Mouse (Mus musculus) layer of hippocampus, postnatal 10 days (tissue): ENCODE results near the gene Opn1sw. TPM values are rescaled to one million over a fixed set of nuclear protein-coding genes. Genes with fewer than 3 reads are reported as not detected.
"Not testable (repeated sequence)": the region's sequence is repeated elsewhere in the genome, so short reads cannot be mapped to it uniquely, and the experiment has no call there.

Experiments
- DNase-seq, 2 experiments: peaks; one replicate each; pipeline ENCODE4 v3.0.0; 2021; ENCODE audit warnings: low spot score in 2 of 2
- total RNA-seq, 2 experiments: library from RNA; stranded (reverse); gene quantifications; 2 replicates each; pipeline ENCODE4 v1.2.3; 2021

The Opn1sw gene
- total RNA-seq, 2 experiments from 2014 or later: 0.54 to 1.1 TPM

DNA sequence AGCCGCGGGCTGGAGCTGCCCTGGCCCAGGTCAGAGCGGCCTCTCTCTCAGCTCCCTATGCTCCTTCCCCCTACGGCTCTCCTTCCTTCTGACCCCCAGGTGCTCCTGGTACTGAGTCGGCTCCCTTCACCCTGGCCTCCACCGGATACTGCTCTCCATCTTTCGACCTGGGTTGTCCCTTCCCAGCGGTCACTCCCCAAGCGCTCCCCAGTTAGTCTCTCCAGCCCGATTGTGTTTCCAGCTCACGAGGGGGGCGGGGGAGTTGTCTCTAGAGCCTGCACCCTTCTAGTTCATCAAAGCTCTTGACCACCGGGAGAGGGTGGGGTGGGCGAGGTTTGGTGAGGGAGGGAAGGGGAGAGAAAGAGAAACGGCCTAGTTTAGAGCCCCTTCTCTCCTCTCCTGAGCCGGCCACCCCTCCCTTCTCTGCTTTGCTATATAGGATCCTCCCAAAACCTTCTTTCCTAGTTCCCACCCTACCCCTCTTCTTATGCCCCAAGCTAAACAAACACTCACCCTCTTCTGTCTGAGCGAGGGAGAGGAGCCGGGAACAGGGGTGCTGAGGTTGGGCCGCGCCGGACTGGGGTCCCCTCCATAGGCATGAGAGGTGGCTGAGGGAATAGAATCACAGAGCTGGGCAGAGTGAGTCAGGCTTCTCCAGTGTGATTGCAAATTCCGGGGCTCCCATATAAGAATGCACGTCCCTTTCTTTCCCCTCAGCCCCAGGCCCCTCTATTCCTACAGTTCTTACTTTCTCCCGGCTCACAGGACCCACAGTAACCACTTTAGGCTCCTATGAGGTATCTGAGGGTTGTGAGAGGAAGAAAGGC lies 8.7 kb upstream of the Opn1sw start:
- DNase-seq: peak; percentile 29 to 38

DNA sequence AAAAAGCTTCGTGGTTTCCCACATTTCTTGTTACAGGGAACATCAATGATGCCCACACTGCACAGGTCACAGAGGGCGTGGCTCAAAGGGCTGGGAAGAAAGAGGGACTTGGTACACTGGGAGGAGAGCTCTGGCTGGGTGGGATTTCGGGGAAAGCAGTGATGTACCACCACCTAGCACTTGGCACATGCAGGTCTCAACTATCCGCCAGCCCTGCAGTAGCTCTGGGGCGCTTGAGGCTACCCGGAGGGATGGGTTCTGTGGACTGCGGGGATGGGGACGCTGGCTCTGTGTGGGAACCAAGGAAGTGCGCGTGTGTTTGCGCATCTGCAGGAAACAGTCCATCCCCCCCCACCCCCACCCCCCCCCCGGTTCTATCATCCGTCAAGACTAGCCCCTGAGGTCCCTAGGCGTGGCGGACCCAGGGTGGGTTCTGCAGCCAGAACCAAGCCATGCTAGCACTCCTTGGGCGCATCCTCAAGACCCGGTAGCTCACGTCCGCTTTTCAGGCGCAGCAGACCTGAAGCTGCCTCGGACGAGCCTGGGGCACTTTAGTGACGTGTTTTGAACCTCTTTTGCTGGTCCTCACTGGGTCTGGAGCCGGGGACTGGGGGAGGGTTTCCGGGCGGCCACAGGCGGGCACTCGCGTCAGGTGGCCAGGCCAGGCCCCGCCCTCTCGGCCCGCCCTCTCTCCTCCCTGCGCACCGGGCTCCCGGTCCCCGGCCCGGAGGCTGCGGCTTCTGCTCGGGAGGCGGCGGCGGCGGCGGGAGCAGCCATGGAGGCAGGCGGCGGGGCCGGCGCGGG lies 7.8 kb upstream of the Opn1sw start, which contains the start of gene Ccdc136:
Ccdc136 (plus strand) TSS at position 400 of the 804 bp plus-strand sequence.
- DNase-seq: peak; percentile 62 to 81

DNA sequence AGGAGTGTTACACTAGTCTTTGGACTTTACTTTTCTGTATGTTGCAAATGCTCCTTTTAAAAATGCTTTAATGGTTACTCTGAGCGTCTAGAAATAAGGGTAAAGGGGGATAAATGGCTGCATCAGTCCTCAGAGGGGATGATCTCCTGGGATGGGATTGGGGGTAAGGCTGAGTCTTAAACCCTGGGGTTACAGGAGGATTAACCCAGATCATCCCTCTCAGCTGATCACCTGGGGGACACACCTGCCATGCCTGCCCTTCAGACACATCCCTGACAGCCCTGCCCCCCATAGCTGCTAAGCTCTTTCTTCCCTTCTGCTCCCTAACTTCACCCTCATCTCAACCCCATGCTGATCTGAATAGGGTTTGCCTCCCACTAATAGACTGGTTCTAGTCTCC lies 6.0 kb upstream of the Opn1sw start:
- no peak for DNase-seq

DNA sequence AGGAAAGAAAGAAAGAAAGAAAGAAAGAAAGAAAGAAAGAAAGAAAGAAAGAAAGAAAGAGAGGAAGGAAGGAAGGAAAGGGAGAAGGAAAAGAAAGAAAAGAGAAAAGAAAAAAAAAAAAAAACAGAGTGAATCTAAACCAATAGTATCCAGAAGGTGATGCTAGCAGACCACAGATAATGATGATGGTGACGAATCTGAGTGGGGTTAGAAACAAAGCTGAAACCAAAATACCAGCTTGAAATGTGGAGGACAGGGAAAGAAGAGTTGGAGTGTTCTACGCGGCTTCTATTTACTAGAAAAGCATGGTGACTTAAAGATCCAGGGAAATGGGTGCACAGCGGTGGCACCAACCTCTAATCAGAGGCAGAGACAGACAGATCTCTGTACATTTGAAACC lies 3.5 kb upstream of the Opn1sw start:
- no peak for DNase-seq

DNA sequence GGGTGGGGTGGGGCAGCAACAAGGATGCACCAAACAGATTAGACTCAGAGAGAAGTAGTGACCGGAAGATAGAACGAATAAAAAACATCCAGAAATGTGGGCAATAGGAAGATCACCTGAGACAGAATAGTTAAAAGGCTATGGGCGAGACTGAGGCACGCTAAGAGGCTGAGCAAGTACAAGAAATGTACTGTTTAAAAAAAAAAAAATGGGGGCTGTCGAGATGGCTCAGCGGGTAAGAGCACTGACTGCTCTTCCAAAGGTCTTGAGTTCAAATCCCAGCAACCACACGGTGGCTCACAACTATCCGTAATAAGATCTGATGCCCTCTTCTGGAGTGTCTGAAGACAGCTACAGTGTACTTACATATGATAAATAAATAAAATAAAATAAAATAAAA lies 3.0 kb upstream of the Opn1sw start:
- DNase-seq: not testable (repeated sequence)

DNA sequence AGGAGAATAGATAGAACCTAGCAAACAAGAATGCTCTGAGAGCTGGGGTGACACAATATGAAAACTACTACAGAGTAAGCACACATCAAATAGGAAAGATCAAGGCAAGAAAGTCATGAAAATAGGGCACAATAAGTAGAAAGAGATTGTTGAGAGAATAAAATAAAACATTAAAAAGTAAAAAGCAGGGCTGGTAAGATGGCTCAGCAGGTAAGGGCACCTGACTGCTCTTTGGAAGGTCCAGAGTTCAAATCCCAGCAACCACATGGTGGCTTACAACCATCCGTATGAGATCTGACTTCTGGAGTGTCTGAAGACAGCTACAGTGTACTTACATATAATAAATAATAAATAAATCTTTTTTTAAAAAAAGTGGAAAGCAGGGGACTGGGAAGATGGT lies 2.2 kb upstream of the Opn1sw start:
- DNase-seq: not testable (repeated sequence)

DNA sequence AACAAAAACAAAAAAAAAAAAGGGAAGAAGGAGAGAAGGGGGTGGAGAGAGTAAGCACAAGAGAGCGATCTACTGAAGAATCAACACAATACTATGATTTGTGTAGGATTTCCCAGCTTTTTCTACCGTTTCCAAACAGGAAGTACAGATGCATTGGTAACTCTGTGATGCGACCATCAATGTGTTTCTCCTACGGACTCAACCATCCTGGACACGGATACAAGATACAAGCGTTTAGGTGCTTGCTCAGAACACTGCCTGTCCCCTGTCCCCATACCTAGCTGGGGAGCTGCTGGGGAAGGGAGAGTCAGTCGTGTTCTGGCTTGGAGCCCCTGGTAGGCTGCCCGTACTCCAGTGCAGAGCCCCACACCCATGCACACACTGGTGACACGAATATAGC lies 1.2 kb upstream of the Opn1sw start:
- DNase-seq: no peak

- peak; percentile 81 to 88 for DNase-seq
Observed at GRCm38 (mm10) chr6:29388606-29389080, 375 bp upstream of the Opn1sw start.

DNA sequence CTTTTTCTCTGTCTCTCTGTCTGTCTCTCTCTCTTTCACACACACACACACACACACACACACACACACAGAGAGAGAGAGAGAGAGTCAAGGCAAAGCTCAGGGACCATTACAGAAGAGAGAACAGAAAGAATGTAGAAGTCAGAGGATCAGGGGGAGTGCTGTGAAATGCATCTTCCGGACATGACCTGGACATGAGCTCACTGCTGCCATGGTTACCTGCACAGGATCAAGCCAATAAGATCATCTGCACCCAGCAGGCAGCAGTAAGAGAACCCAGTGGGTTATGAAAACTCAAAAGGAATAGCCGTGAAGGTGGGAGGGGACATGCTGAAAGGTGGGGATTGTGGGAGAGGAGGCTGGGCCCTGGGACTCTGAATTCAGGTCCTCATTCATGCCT lies 5.8 kb downstream of the Opn1sw start:
- DNase-seq: no peak

- no peak for DNase-seq
Observed at GRCm38 (mm10) chr6:29379954-29380353, 8.3 kb downstream of the Opn1sw start.

DNA sequence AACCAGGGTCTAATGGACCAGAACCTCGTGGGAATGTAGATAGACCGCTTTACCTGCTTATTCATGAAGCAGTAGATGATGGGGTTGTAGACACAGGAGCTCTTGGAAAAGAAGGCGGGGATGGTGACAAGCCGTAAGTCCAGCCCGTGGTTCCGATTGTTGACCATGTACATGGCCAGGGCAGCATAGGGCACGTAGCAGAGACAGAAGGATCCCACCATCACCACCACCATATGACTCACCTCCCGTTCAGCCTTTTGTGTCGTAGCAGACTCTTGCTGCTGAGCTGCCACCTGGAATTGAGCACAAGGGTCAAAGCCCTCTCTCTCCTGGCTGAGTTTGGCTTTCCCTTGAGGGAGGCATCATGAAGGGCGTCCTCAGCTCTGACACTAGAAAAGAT lies 9.6 kb downstream of the Opn1sw start:
- no peak for DNase-seq

- no peak for DNase-seq
Observed at GRCm38 (mm10) chr6:29377386-29377785, 10.9 kb downstream of the Opn1sw start.

DNA sequence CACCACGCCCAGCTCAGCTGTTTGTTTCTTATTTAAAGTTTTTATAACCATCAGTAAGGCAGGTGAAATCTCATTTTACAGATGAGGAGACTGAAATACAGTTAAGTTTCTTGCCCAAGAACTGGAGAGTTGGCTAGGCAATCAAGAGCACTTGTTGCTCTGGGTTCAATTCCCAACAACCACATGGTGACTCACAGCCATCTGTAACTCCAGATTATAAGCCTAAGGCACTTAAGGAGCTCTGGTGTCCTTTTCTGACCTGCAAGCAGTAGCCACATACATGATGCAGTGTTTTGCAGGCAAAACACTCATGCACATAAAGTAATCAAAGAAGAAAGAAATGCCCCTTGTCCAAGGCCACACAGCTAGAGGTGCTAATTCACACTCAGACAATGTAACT lies 23.0 kb downstream of the Opn1sw start:
- DNase-seq: no peak

DNA sequence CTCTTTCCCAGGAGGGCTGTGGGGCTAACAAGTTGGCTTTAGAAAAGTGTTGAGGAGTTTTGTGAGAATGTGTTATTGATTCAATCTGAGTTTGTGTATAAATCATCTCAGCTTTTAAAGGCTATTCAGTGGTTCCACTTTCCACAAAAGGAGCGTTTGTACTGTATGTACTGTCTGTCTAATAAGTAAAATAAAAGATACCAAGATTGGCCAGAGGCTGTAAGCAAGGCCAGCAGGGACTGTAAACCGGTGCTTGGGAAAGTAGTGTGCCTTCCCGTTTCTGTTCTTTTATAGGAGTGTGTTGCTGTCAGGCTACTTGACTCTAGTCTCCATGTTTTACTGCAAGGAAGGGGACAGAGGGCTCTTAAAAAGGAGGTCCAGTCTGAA lies 25.1 kb downstream of the Opn1sw start:
- DNase-seq: no peak

DNA sequence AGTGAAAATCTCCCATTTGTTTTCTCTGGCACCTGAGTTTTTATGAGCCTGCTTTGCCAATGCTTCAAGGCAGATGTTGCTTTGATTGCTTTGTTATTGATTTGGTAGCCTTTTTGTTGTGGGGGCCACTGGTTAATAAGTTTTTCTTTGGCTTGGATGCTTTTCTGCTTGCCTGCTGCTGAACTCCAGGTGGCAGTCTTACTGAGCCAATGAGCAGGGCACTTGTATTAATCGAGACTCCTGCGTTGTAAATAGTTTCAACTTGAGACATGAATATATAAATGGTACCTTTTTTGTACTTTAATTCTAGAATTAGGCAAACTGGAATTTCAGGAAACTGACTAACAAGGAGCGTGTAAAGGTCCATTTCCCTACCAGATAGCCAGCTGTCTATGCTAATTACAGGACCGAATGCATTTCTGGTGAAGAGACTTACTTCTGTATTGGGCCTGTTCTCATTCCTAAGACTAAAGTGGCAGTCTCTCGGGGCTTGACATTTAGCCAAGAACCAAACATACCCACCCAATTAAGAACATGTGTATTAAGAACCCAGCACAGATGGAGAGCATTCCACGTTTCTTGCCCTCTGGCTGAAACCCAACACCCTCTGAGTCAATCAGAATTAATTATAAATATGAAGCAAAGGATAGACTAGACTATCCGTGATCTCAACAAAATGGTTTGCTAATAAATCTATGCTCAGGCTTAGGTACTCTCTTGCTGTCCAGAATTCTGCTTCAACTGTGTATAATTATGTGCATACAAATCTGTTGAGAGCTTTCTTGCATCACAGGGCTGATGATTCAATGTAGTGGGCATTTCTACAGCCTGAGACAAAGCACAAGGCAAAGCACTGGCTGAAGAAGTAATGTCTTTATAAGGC lies 25.8 kb downstream of the Opn1sw start:
- peak; percentile 25 to 32 for DNase-seq

GRCm38 (mm10) chr6:29360211-29360610 lies 28.1 kb downstream of the Opn1sw start:
- no peak for DNase-seq

DNA sequence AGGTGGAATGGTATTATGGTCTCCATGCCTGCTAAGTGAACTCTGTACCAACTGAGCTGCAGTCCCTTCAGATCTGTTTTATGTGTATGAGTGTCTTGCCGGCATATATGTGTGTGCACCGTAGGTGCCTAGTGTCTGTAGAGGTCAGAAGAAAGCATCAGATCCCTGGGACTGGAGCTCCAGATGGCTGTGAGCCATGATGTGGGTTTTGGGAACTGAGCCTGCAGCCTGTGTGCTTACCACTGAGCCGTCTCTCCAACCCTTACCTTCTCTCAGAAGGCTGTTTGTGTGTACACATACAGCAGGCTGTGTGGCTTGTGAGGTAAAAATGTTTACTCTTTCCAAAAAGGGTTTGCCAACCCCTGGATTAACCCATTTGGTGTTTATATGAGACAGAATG lies 28.9 kb downstream of the Opn1sw start:
- DNase-seq: no peak

- DNase-seq: no peak
Observed at GRCm38 (mm10) chr6:29352816-29353215, 35.5 kb downstream of the Opn1sw start.

DNA sequence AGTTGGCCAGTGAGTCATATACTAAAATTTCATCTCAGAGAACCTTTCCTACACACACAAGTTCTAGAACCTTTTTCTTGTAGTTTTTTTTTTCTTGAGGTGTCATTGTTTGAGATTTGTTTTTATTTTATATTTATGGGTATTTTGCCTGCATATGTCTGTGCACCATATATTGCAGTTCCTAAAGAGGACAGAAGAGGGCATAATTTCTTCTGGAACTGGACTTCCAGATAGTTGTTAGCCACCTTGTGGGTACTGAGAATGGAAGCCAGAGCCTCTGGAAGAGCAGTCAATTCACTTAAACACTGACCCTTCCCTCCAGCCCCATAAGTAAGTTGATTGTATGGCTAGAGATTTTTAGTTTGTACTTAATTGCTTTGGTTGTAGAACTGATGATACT lies 36.7 kb downstream of the Opn1sw start:
- no peak for DNase-seq

DNA sequence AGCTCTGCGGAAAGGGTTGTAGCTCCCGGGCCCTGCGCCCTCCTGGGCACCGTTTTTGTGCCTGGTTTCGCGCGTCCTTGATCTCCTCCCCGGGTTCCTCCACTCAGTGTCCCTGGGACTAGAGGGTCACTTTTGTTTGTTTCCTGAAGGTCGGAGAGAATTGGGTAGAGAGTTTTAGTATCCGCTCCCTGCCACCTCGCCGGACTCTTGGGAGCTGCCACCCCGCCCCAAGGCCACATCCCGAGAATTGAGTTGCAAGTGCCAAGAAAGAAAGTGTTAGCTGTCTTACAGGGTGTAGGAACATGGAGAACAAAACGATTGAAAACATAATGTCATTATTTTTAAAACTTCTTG lies 39.9 kb downstream of the Opn1sw start:
- DNase-seq: no peak

DNA sequence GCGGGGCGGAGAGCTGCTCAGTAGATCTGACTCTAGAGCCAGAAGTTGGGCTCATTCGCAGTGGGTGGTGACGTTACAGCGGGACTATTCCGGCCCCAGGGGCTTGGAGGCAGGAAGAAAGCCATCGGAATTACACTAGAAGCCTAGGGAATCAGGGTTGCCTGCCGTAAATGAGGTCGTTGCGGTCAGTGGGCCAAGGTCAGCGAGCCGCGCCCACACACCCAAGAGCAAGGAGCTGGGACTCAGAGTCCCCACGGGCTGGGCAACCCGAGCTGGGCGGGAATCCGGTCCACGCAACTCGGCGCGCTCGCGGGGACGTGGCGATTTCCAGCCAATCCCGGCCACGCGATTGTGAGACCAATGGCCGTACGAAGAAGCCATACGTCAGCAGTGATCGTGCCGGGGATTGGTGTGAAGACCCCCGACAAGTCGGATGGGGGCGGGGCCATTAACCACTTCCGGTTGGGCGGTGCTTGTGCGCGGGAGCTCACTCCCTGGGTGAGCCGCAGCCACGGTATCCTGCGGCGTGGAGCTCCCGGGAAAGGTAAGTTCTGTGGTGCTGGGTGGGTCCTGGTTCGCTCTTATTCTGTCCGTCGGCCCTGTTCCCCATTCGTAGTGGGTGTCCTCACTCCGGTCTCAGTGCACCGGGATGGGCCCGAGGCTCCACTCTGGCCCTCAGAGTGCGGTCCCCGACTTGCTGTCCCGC lies 40.5 kb downstream of the Opn1sw start, which contains the start of gene Calu:
Calu (plus strand) TSS at position 405 of the 706 bp plus-strand sequence.
- DNase-seq: peak; percentile 99
